Mouse (Mus musculus) MEL (cell line): ENCODE measurements around the gene Zkscan5. TPM values are rescaled to one million over a fixed set of nuclear protein-coding genes. Genes with fewer than 3 reads are reported as not detected.
A peak's percentile ranks its signal among the peaks of the same experiment; 100 is the strongest.

Experiments
- DNase-seq: peaks from one replicate; pipeline ENCODE4 v3.0.0; 2011; ENCODE audit warnings: low read depth, low spot score
- H3K27ac ChIP-seq: 2 replicates; pipeline ENCODE4 v1.5.1; 2012; ENCODE audit warnings: low read depth, mild to moderate bottlenecking, control low read depth, low read length, moderate library complexity; ENCODE audit not compliant: control insufficient read depth
- H3K27me3 ChIP-seq, 2 experiments: fragments of 150-350 bp in 1 of 2; sonication (generic) in 1 of 2; 2 replicates each; pipeline ENCODE4 v1.6.1; 2012; ENCODE audit warnings: low read length in 2 of 2, mild to moderate bottlenecking in 2 of 2, improper control_type of control experiment in 1 of 2, moderate library complexity in 1 of 2; ENCODE audit not compliant: insufficient read depth in 2 of 2, control insufficient read depth in 1 of 2
- H3K36me3 ChIP-seq, 2 experiments: 2 replicates each; pipeline ENCODE4 v1.6.1; 2012 to 2014; ENCODE audit warnings: low read length in 2 of 2, improper control_type of control experiment in 1 of 2, inconsistent platforms in 1 of 2, mild to moderate bottlenecking in 1 of 2; ENCODE audit not compliant: insufficient read depth in 2 of 2, control insufficient read depth in 1 of 2
- H3K4me1 ChIP-seq, 2 experiments: fragments of 150-350 bp in 1 of 2; sonication (generic) in 1 of 2; 2 replicates each; pipeline ENCODE4 v1.6.1; 2012; ENCODE audit warnings: low read length in 2 of 2, improper control_type of control experiment in 1 of 2, mild to moderate bottlenecking in 1 of 2; ENCODE audit not compliant: insufficient read depth in 2 of 2, control insufficient read depth in 1 of 2
- H3K4me3 ChIP-seq, 2 experiments: fragments of 150-350 bp in 1 of 2; sonication (generic) in 1 of 2; 2 replicates each; pipeline ENCODE4 v1.5.1; 2012; ENCODE audit warnings: low read depth in 2 of 2, low read length in 2 of 2, mild to moderate bottlenecking in 2 of 2, moderate library complexity in 2 of 2, control low read depth in 1 of 2, improper control_type of control experiment in 1 of 2; ENCODE audit not compliant: control insufficient read depth in 1 of 2, insufficient read depth in 1 of 2
- H3K79me2 ChIP-seq: 2 replicates; pipeline ENCODE4 v1.6.1; 2012; ENCODE audit warnings: mild to moderate bottlenecking, low read length, moderate library complexity; ENCODE audit not compliant: control insufficient read depth, poor library complexity, insufficient read depth
- H3K9ac ChIP-seq: 2 replicates; pipeline ENCODE4 v1.6.1; 2012; ENCODE audit warnings: low read depth, mild to moderate bottlenecking, control low read depth, low read length, moderate library complexity; ENCODE audit not compliant: control insufficient read depth, poor library complexity, severe bottlenecking
- H3K9me3 ChIP-seq: fragments of 150-350 bp; sonication (generic); replicated peaks from 2 replicates; pipeline ENCODE4 v1.6.1; 2012; ENCODE audit warnings: mild to moderate bottlenecking, low read length, improper control_type of control experiment, moderate library complexity; ENCODE audit not compliant: insufficient read depth
- BHLHE40 ChIP-seq: IDR thresholded peaks from 2 replicates; pipeline ENCODE4 v1.6.1; 2012; ENCODE audit warnings: low read depth, mild to moderate bottlenecking, inconsistent platforms, low read length, improper control_type of control experiment, borderline replicate concordance
- CHD1 ChIP-seq: IDR thresholded peaks from 2 replicates; pipeline ENCODE4 v1.6.1; 2012; ENCODE audit warnings: low read depth, mild to moderate bottlenecking, inconsistent platforms, low read length, improper control_type of control experiment
- CHD2 ChIP-seq: IDR thresholded peaks from 2 replicates; pipeline ENCODE4 v1.6.1; 2011; ENCODE audit warnings: low read length, improper control_type of control experiment
- ELF1 ChIP-seq: IDR thresholded peaks from 2 replicates; pipeline ENCODE4 v1.6.1; 2014; ENCODE audit warnings: low read depth, mild to moderate bottlenecking, inconsistent platforms, low read length, improper control_type of control experiment, moderate library complexity
- ETS1 ChIP-seq: IDR thresholded peaks from 2 replicates; pipeline ENCODE4 v1.6.1; 2012; ENCODE audit warnings: low read depth, mild to moderate bottlenecking, inconsistent platforms, low read length, improper control_type of control experiment, moderate library complexity
- HCFC1 ChIP-seq: IDR thresholded peaks from 2 replicates; pipeline ENCODE4 v1.6.1; 2012; ENCODE audit warnings: low read depth, mild to moderate bottlenecking, inconsistent platforms, low read length, improper control_type of control experiment, moderate library complexity
- KAT2A ChIP-seq: conservative IDR thresholded peaks from 2 replicates; pipeline ENCODE4 v1.6.1; 2012; ENCODE audit warnings: low read depth, low read length, improper control_type of control experiment, inconsistent platforms
- MAX ChIP-seq: IDR thresholded peaks from 2 replicates; pipeline ENCODE4 v1.6.1; 2011; ENCODE audit warnings: low read length, improper control_type of control experiment
- MAZ ChIP-seq: IDR thresholded peaks from 2 replicates; pipeline ENCODE4 v1.6.1; 2012; ENCODE audit warnings: low read depth, mild to moderate bottlenecking, inconsistent platforms, low read length, improper control_type of control experiment
- MEF2A ChIP-seq: IDR thresholded peaks from 2 replicates; pipeline ENCODE4 v1.6.1; 2014; ENCODE audit warnings: low read depth, mild to moderate bottlenecking, inconsistent platforms, low read length, improper control_type of control experiment; ENCODE audit not compliant: poor library complexity, insufficient replicate concordance, severe bottlenecking; ENCODE audit errors: extremely low read depth
- MYB ChIP-seq: IDR thresholded peaks from 2 replicates; pipeline ENCODE4 v1.6.1; 2011; ENCODE audit warnings: mild to moderate bottlenecking, low read depth, low read length, improper control_type of control experiment
- NELFE ChIP-seq: IDR thresholded peaks from 2 replicates; pipeline ENCODE4 v1.6.1; 2011; ENCODE audit warnings: low read depth, low read length, improper control_type of control experiment
- POLR2AphosphoS2 ChIP-seq: IDR thresholded peaks from 2 replicates; pipeline ENCODE4 v1.6.1; 2011; ENCODE audit warnings: low read length, improper control_type of control experiment
- RAD21 ChIP-seq: IDR thresholded peaks from 2 replicates; pipeline ENCODE4 v1.6.1; 2011; ENCODE audit warnings: mild to moderate bottlenecking, low read depth, low read length, improper control_type of control experiment
- SIN3A ChIP-seq: IDR thresholded peaks from 2 replicates; pipeline ENCODE4 v1.6.1; 2012; ENCODE audit warnings: low read length, improper control_type of control experiment, inconsistent platforms
- SMC3 ChIP-seq: IDR thresholded peaks from 2 replicates; pipeline ENCODE4 v1.6.1; 2011; ENCODE audit warnings: low read depth, low read length, improper control_type of control experiment
- TAL1 ChIP-seq: IDR thresholded peaks from 2 replicates; pipeline ENCODE4 v1.6.1; 2012; ENCODE audit warnings: mild to moderate bottlenecking, inconsistent platforms, low read length, moderate library complexity, mixed read lengths
- TBP ChIP-seq: IDR thresholded peaks from 2 replicates; pipeline ENCODE4 v1.8.0; 2011; ENCODE audit warnings: low read depth, low read length, improper control_type of control experiment
- TCF12 ChIP-seq: IDR thresholded peaks from 2 replicates; pipeline ENCODE4 v1.6.1; 2014; ENCODE audit warnings: low read depth, mild to moderate bottlenecking, inconsistent platforms, low read length, improper control_type of control experiment, moderate library complexity
- UBTF ChIP-seq: IDR thresholded peaks from 2 replicates; pipeline ENCODE4 v1.6.1; 2012; ENCODE audit warnings: low read depth, mild to moderate bottlenecking, inconsistent platforms, low read length, improper control_type of control experiment, moderate library complexity, borderline replicate concordance; ENCODE audit not compliant: insufficient read depth
- USF1 ChIP-seq: IDR thresholded peaks from 2 replicates; pipeline ENCODE4 v1.6.1; 2014; ENCODE audit warnings: low read depth, mild to moderate bottlenecking, inconsistent platforms, low read length, improper control_type of control experiment, moderate library complexity
- ZKSCAN1 ChIP-seq: IDR thresholded peaks from 2 replicates; pipeline ENCODE4 v1.6.1; 2012; ENCODE audit warnings: low read depth, mild to moderate bottlenecking, inconsistent platforms, low read length, improper control_type of control experiment, moderate library complexity
- ZMIZ1 ChIP-seq: IDR thresholded peaks from 2 replicates; pipeline ENCODE4 v1.6.1; 2012; ENCODE audit warnings: low read depth, mild to moderate bottlenecking, inconsistent platforms, low read length, improper control_type of control experiment, moderate library complexity
- ZNF384 ChIP-seq: IDR thresholded peaks from 2 replicates; pipeline ENCODE4 v1.6.1; 2012; ENCODE audit warnings: low read depth, mild to moderate bottlenecking, inconsistent platforms, low read length, improper control_type of control experiment
- polyA plus RNA-seq, 2 experiments: library from polyadenylated mRNA; stranded (reverse) in 1 of 2; unstranded in 1 of 2; fragments of >175 nt in 1 of 2; fragments of >200 nt in 1 of 2; gene quantifications; 2 replicates each; pipeline versions ENCODE4 v1.2.1 to v1.2.4; 2012; ENCODE audit warnings: low replicate concordance in 2 of 2, low read depth in 1 of 2; ENCODE audit not compliant: insufficient read length in 2 of 2, insufficient read depth in 1 of 2, missing spikeins in 1 of 2
- total RNA-seq: library from RNA; depleted of rRNA; stranded (reverse); fragments of 300-350 nt; gene quantifications from 2 replicates; pipeline ENCODE4 v1.2.3, GENCODE M21; 2012

The Zkscan5 gene
- total and polyA plus RNA-seq, 3 experiments = 8.7 to 9.8 TPM; not detected in 1

DNA sequence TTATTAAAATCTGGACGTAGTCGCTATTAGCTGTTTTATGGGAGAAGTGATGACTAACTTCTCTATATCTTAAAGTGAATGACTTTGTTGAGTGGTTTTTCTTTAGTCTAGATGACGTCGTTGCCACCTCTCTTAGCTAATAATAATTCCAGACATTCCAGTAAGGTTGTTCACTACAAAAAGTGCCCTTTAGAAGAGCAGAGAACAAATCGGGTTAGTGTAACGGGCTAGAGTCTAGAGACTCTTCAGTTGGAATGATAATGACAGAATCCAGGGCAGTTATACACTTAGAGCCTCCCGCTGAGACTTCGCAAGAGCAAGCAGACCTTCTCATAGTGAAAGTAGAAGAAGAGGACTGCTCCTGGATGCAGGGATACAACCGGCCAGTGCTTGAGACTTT is 679 bp downstream of the Zkscan5 start:
- H3K9ac ChIP-seq = peak overlapping the region; percentile 82
- H3K27ac ChIP-seq = peak overlapping the region; percentile 42
- peaks cover 0 to 25% of the 10 kb centered on the region in 2 experiments; a peak in 3 of 4 replicates for H3K4me1 ChIP-seq
- DNase-seq = no peak
- peaks cover 25% of the 10 kb centered on the region for H3K79me2 ChIP-seq
- H3K4me3 ChIP-seq = peak overlapping the region; percentile 78 to 95
- H3K9me3 ChIP-seq = no peaks in the 10 kb centered on the region
- no peak for TF ChIP-seq TBP
- no peak for TF ChIP-seq ELF1
- no peak for TF ChIP-seq CHD2
- TF ChIP-seq ZMIZ1 = no peak
- no peak for TF ChIP-seq CHD1
- TF ChIP-seq MYB = no peak
- TF ChIP-seq MAX = no peak
- no peak for TF ChIP-seq SMC3
- TF ChIP-seq ZNF384 = no peak
- TF ChIP-seq HCFC1 = no peak
- no peak for TF ChIP-seq RAD21
- TF ChIP-seq TCF12 = no peak
- peak; percentile 24; the same call in 1 of the 2 replicates for TF ChIP-seq ETS1
- TF ChIP-seq KAT2A = no peak
- 0 out of 2 replicates have a peak, but pooled peaks have one; percentile 13 for TF ChIP-seq SIN3A
- no peaks in the 10 kb centered on the region for H3K27me3 ChIP-seq
- peaks cover 0 to 27% of the 10 kb centered on the region in 2 experiments; a peak in 2 of 4 replicates for H3K36me3 ChIP-seq

DNA sequence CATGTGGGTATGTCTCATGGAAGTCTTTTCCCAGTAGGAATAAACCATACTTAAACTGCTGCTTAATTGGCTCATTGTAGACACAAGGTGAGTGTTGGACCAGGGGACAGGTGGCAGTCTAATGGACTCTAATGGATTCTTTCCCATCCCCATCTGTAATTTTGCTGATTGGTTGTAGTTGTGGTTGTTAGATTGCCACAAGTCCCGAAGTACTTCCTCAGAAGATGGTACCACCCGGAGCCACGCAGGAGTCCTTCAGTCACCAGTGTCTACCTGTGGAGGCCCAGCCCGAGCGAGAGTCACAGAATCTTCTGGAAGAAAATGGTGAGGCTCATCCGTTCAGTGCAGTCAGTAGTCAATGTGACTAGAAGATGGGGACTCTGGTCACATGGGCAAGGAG is 3.0 kb downstream of the Zkscan5 start:
- Histone ChIP-seq H3K9ac (no peak overlapping the region; the same call in 1 of the 2 replicates), H3K4me1 (peaks cover 0 to 20% of the 10 kb centered on the region in 2 experiments; a peak in 3 of 4 replicates), H3K9me3 (no peaks in the 10 kb centered on the region), H3K36me3 (peaks cover 0 to 20% of the 10 kb centered on the region in 2 experiments; a peak in 2 of 4 replicates), H3K27ac (peak overlapping the region; percentile 82; the same call in 1 of the 2 replicates), H3K79me2 (peaks cover 13% of the 10 kb centered on the region), H3K27me3 (no peaks in the 10 kb centered on the region), H3K4me3 (no peak overlapping the region)
- DNase-seq = no peak
- TF ChIP-seq SMC3 (no peak), MAZ (no peak), CHD2 (no peak), MEF2A (no peak), ZKSCAN1 (no peak), POLR2AphosphoS2 (no peak), ELF1 (no peak), BHLHE40 (no peak), KAT2A (no peak), TCF12 (no peak), USF1 (no peak; the same call in 1 of the 2 replicates), SIN3A (no peak), NELFE (no peak), TAL1 (no peak), HCFC1 (no peak), UBTF (no peak)
